Mouse (Mus musculus): ENCODE results near the gene Etnk1.
"Not testable (repeated sequence)": the region's sequence is repeated elsewhere in the genome, so short reads cannot be mapped to it uniquely, and the experiment has no call there.

Etnk1 gene

GRCm38 (mm10) chr6:143166452-143167357, at the start of gene Etnk1:
Gene Etnk1, plus strand, starts transcription at chr6:143167221.
- peak; percentile 99 for DNase-seq

- no peak for DNase-seq
Observed at GRCm38 (mm10) chr6:143119325-143119724, 47.7 kb upstream of the Etnk1 start.

GRCm38 (mm10) chr6:143125721-143126120, 41.3 kb upstream of the Etnk1 start:
- no peak for DNase-seq

- no peak for DNase-seq
Observed at GRCm38 (mm10) chr6:143129466-143129865, 37.6 kb upstream of the Etnk1 start.

GRCm38 (mm10) chr6:143129952-143130351, 37.1 kb upstream of the Etnk1 start:
- DNase-seq, result no peak

- DNase-seq, result no peak
Observed at GRCm38 (mm10) chr6:143130411-143130810, 36.6 kb upstream of the Etnk1 start.

GRCm38 (mm10) chr6:143131895-143132652, 34.9 kb upstream of the Etnk1 start:
- DNase-seq, result no peak

GRCm38 (mm10) chr6:143133150-143133549, 33.9 kb upstream of the Etnk1 start:
- DNase-seq, result no peak

GRCm38 (mm10) chr6:143135097-143135496, 31.9 kb upstream of the Etnk1 start:
- DNase-seq, result no peak

- DNase-seq, result no peak
Observed at GRCm38 (mm10) chr6:143136688-143137087, 30.3 kb upstream of the Etnk1 start.

GRCm38 (mm10) chr6:143137341-143137740, 29.7 kb upstream of the Etnk1 start:
- no peak for DNase-seq

- no peak for DNase-seq
Observed at GRCm38 (mm10) chr6:143139417-143139816, 27.6 kb upstream of the Etnk1 start.

GRCm38 (mm10) chr6:143140884-143141283, 26.1 kb upstream of the Etnk1 start:
- no peak for DNase-seq

- not testable (repeated sequence) for DNase-seq
Observed at GRCm38 (mm10) chr6:143141624-143142592, 25.1 kb upstream of the Etnk1 start.

GRCm38 (mm10) chr6:143142861-143143260, 24.2 kb upstream of the Etnk1 start:
- no peak for DNase-seq

GRCm38 (mm10) chr6:143143321-143143720, 23.7 kb upstream of the Etnk1 start:
- no peak for DNase-seq

- peak; percentile 33 for DNase-seq
Observed at GRCm38 (mm10) chr6:143143775-143144273, 23.2 kb upstream of the Etnk1 start.

GRCm38 (mm10) chr6:143144556-143144955, 22.5 kb upstream of the Etnk1 start:
- no peak for DNase-seq

GRCm38 (mm10) chr6:143145051-143145450, 22.0 kb upstream of the Etnk1 start:
- DNase-seq, result no peak

- DNase-seq, result no peak
Observed at GRCm38 (mm10) chr6:143146756-143147155, 20.3 kb upstream of the Etnk1 start.

- no peak for DNase-seq
Observed at GRCm38 (mm10) chr6:143148868-143149267, 18.2 kb upstream of the Etnk1 start.

- no peak for DNase-seq
Observed at GRCm38 (mm10) chr6:143149766-143150291, 17.2 kb upstream of the Etnk1 start.

All from cerebellum, adult 9-11 months (tissue).